Mouse (Mus musculus): Measurements from ENCODE around the gene Jmjd1c.

Gene Jmjd1c

GRCm38 (mm10) chr10:67187952-67188351 is 92.0 kb downstream of the Jmjd1c start:
- no peak for DNase-seq (ENCODE audit: low spot score in 2 of 2)

- no peak for DNase-seq (ENCODE audit: low spot score in 2 of 2)
These were observed 93.1 kb downstream of the Jmjd1c start for GRCm38 (mm10) chr10:67189057-67189456.

- peak in 1 of 2 experiments; percentile 28 for DNase-seq (ENCODE audit: low spot score in 2 of 2)
These were observed 94.3 kb downstream of the Jmjd1c start for GRCm38 (mm10) chr10:67190261-67190660.

- peak; percentile 44 to 73 for DNase-seq (ENCODE audit: low spot score in 2 of 2)
These were observed 96.4 kb downstream of the Jmjd1c start for GRCm38 (mm10) chr10:67192366-67192765.

GRCm38 (mm10) chr10:67193003-67193652 is 97.2 kb downstream of the Jmjd1c start:
- DNase-seq (ENCODE audit: low spot score in 2 of 2): no peak

DNA sequence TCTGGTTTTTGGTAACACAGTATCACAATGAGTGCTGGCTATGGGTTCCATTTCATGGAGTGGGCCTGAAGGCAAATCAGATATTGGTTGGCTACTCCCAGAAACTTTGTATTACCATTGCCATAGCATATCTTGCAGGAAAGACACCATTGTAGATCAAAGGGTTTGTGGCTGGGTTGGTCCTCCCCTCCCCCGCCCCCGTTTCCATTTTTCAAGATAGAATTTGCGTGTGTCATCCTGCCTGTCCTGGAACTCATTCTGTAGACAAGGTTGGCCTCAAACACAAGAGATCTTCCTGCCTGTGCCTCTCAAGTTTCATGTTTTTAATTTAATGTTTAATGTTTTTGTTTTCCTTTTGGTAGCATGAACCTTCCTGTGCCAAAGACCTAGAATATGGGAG is 98.1 kb downstream of the Jmjd1c start:
- DNase-seq (ENCODE audit: low spot score in 2 of 2): no peak

DNA sequence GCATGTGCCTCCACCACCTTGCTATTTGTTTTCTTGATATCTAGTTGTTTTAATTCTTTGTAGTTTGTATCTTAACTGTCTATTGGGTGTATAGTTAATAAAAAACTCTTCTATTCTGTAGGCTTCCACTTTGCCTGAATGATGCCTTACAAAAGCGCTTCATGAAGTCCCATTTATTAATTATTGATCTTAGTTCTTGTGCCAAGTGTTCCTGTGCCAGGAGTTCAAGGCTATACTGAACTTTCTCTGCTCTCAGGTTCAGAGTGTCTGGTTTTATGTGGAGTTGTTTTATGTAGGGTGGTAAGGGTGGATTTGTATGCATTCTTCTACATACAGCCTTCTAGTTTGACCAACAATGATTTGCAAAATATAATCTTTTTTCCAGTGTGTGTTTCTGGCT is 99.7 kb downstream of the Jmjd1c start:
- DNase-seq (ENCODE audit: low spot score in 2 of 2): no peak

- DNase-seq (ENCODE audit: low spot score in 2 of 2): no peak
These were observed 101.3 kb downstream of the Jmjd1c start for GRCm38 (mm10) chr10:67197186-67197585.

DNA sequence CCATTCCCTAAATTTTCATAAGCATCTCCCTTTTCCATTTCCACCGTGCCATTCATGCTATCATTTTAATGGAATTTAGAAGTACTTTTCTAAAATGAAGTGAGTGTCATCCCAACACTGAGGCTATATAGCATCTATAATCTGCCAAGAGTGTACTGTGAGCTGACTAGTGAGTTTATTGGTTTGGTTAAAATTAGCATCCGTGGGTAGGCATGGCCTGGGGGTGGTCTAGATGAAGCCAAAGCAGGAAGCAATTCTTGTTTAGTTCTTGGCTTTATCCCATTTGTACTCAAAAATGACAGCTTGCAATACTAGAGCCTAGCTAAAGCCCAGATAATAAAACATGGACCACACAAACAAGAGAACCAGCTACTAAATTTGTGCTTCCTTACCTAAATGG is 101.9 kb downstream of the Jmjd1c start:
- no peak for DNase-seq (ENCODE audit: low spot score in 2 of 2)

- DNase-seq (ENCODE audit: low spot score in 2 of 2): no peak
These were observed 105.8 kb downstream of the Jmjd1c start for GRCm38 (mm10) chr10:67201769-67202168.

GRCm38 (mm10) chr10:67202470-67202869 is 106.5 kb downstream of the Jmjd1c start:
- no peak for DNase-seq (ENCODE audit: low spot score in 2 of 2)

GRCm38 (mm10) chr10:67204652-67205407 is 108.9 kb downstream of the Jmjd1c start:
- DNase-seq (ENCODE audit: low spot score in 2 of 2): peak; percentile 19 to 66

DNA sequence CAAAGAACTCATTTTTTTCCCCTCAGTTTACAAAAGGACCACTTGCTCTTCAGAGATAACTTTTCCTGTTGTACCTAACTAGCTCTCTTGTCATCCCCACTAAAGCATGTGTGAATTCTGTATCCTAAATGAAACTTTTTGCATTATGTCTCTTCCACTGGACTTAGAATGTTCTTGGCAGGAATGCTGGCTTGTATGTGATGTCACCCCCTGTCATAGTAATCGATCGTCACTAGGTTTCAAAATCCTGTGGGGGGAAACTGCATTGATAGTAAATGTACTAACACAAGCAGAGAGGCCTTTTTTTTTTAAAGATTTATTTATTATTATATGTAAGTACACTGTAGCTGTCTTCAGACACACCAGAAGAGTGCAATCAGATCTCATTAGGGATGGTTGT is 112.0 kb downstream of the Jmjd1c start:
- DNase-seq (ENCODE audit: low spot score in 2 of 2): no peak

DNA sequence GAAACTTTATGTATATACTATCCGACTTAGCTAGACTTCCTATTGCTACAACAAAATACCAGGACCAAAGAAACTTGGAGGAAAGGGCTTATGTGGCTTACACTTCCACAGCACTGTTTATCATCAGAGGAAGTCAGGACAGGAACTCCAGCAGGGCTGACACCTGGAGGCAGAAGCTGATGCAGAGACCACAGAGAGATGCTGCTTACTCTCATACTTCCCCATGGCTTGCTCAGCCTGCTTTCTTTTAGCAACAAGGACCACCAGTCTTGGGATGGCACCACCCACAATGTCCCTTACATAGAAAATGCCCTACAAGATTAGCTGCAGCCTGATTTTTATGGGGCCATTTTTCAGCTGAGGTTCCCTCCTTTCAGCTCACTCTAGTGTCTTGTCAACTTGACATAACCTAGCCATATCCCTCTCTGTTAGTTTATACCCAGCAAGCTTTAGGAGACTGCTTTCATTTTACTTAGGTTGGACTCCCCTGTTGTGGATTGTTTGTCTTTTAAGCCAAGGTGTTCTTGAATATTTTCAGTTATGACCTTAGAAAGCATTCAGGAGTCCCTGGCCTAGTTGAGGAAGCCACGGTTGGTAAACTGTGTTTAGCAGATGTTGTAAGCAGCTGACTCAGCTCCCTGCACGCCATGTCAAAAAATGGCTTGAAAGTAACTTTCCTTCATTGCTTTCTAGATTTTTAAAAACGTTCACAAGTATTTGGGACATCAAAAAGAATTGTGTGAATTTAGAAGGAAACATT is 114.2 kb downstream of the Jmjd1c start:
- DNase-seq (ENCODE audit: low spot score in 2 of 2): no peak

DNA sequence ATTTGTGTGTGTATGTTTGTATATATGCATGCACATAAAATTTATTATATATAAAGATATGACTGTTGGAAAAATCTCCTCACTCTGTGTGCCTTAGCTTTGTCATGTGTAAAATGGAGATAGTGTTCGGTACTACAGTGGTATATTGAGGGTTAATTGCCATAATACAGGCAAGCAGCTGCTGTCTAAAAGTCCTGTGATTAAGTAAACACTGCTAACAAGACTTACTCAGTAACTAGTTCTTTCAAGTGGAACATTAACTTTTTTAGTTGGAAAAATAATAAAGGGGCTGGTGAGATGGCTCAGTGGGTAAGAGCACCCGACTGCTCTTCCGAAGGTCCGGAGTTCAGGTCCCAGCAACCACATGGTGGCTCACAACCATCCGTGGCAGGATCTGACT is 116.1 kb downstream of the Jmjd1c start:
- no peak for DNase-seq (ENCODE audit: low spot score in 2 of 2)

- no peak for DNase-seq (ENCODE audit: low spot score in 2 of 2)
These were observed 117.8 kb downstream of the Jmjd1c start for GRCm38 (mm10) chr10:67213720-67214119.

DNA sequence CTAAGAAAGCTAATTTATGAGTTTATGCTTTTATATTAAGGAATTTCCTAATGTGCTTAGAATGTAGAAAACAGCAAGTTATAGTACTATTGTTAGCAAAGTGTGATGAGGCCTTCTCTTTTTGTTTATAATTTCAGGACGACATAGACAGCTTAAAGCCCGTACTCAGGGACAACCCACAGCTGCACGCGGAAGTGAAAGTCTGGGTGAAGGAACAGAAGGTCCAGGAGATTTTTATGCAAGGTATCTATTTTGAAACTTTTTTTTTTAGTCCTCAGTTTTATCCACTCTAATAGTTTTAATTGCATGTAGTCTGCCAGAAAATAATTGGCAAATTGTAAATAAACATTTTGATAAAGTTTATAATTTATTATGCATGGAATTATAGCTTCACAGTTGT is 119.2 kb downstream of the Jmjd1c start:
- no peak for DNase-seq (ENCODE audit: low spot score in 2 of 2)

DNA sequence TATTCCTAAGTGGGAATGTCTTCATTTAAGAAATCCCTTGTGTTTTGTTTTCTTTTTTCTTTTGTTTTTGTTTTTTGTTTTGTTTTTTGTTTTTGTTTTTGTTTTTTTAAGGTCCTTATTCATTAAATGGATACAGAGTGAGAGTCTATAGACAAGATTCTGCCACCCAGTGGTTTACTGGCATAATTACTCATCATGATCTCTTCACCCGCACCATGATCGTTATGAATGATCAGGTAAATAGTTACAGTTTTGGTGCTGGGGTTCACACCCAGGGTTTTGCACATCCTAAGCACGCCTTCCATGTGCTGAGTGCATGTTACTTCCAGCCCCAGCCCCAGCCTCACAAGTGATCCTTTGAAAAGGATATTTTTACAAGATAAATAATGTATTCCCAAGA is 120.9 kb downstream of the Jmjd1c start:
- no peak for DNase-seq (ENCODE audit: low spot score in 2 of 2)

GRCm38 (mm10) chr10:67218873-67219565 is 123.1 kb downstream of the Jmjd1c start:
- DNase-seq (ENCODE audit: low spot score in 2 of 2): no peak

DNA sequence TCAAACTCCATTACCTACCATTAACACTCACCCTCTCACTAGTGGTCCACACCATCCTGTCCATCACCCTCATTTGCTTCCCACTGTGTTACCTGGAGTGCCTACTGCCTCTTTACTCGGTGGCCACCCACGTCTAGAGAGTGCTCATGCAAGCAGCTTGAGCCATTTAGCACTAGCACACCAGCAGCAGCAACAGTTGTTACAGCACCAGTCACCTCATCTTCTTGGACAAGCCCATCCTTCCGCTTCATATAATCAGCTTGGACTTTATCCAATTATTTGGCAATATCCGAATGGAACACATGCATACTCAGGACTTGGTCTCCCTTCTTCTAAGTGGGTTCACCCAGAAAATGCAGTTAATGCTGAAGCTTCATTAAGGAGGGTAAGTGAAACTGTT is 124.3 kb downstream of the Jmjd1c start:
- DNase-seq (ENCODE audit: low spot score in 2 of 2): no peak

GRCm38 (mm10) chr10:67221284-67221683 is 125.4 kb downstream of the Jmjd1c start:
- DNase-seq (ENCODE audit: low spot score in 2 of 2): no peak

DNA sequence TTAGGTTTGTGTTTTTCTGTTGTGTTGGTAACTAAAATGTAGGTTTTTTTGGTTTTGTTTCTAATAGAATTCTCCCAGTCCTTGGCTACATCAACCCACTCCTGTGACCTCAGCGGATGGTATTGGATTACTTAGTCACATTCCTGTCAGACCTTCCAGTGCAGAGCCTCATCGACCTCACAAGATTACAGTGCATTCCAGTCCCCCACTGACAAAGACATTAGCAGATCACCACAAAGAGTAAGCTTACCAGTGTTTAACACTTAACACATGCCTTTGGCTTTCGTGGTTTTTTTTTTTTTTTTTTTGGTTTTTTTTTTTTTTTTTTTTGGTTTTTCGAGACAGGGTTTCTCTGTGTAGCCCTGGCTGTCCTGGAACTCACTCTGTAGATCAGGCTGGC is 128.0 kb downstream of the Jmjd1c start:
- no peak for DNase-seq (ENCODE audit: low spot score in 2 of 2)

Data from spleen, postnatal 4 days (tissue).